Mouse (Mus musculus) kidney, postnatal 0 days (tissue): ENCODE measurements at regions not wholly inside any gene's neighbourhood (a gene's known extent, or its start where the extent isn't known, plus 50 kb on each side); places are given as distances from the start of the nearest gene placed in this dataset.

Experiments used
- ATAC-seq: fragments of 200-750 bp; cut with Nextera tagmentation; replicated peaks from 2 replicates; pipeline ENCODE4 v1.8.0; 2017; ENCODE audit warnings: low read depth, moderate number of reproducible peaks, moderate TSS enrichment, moderate library complexity; ENCODE audit not compliant: low FRiP score
- DNase-seq: peaks from one replicate; pipeline ENCODE4 v3.0.0-alpha.2; 2016; ENCODE audit warnings: low spot score
- H3K27ac ChIP-seq: fragments of 300-500 bp; sonication (generic); 2 replicates; pipeline ENCODE4 v1.5.1; 2014; ENCODE audit warnings: mild to moderate bottlenecking
- H3K27me3 ChIP-seq: fragments of 300-500 bp; sonication (generic); 2 replicates; pipeline ENCODE4 v1.6.1; 2014; ENCODE audit warnings: low read length, mixed read lengths; ENCODE audit not compliant: insufficient read depth
- H3K36me3 ChIP-seq: fragments of 300-500 bp; sonication (generic); 2 replicates; pipeline ENCODE4 v1.6.1; 2014; ENCODE audit warnings: low read length, mixed read lengths; ENCODE audit not compliant: insufficient read depth
- H3K4me1 ChIP-seq: fragments of 300-500 bp; sonication (generic); replicated peaks from 2 replicates; pipeline ENCODE4 v1.6.1; 2014; ENCODE audit warnings: antibody characterized with exemption, low read length, mixed read lengths; ENCODE audit not compliant: insufficient read depth
- H3K4me2 ChIP-seq: fragments of 300-500 bp; sonication (generic); 2 replicates; pipeline ENCODE4 v1.6.1; 2014; ENCODE audit warnings: mild to moderate bottlenecking, low read length, moderate library complexity, mixed read lengths
- H3K4me3 ChIP-seq: fragments of 300-500 bp; sonication (generic); replicated peaks from 2 replicates; pipeline ENCODE4 v1.5.1; 2014; ENCODE audit warnings: low read depth, low read length
- H3K9ac ChIP-seq: fragments of 300-500 bp; sonication (generic); 2 replicates; pipeline ENCODE4 v1.6.1; 2014; ENCODE audit warnings: low read depth, low read length
- H3K9me3 ChIP-seq: fragments of 300-500 bp; sonication (generic); replicated peaks from 2 replicates; pipeline ENCODE4 v1.6.1; 2016; ENCODE audit warnings: low read length, inconsistent platforms, mixed read lengths
- CTCF ChIP-seq: IDR thresholded peaks from 2 replicates; pipeline ENCODE4 v1.5.1; 2016; ENCODE audit warnings: antibody characterized with exemption, low read depth, mild to moderate bottlenecking, moderate library complexity
- WGBS: fragments of 180-500 bp; shearing (Covaris S2); extraction: QIAGEN DNeasy Blood & Tissue Kit; methylation state at CpG from one replicate; pipeline ENCODE4 v1.1.7; 2014; 5-methylcytosine and 5-hydroxymethylcytosine counted together

DNA sequence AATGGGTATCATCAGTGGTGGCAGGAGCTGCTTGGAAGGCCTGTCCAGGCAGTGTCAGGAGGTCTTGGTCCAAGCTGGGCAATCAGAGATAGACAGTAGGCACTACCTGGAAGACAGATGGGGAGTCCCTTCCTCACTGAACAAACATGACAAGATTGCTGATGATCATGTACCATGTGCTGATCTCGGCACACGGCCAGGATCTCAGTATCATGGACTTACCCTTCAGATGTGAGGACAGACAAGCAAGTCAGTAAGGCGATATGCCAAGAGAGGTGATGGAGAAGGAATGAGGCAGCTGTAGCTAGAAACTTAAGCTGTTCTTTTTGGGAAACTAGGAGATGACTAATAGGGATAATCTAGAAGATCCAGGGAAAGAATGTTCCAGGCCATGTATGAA, 238.2 kb downstream of the Rybp start:
- Histone ChIP-seq H3K9ac (no peak overlapping the region), H3K36me3 (no peaks in the 10 kb centered on the region), H3K27ac (no peak overlapping the region), H3K4me1 (0 out of 2 replicates have a peak, but pooled peaks cover 6% of the 10 kb centered on the region), H3K9me3 (no peaks in the 10 kb centered on the region), H3K4me3 (no peak overlapping the region), H3K27me3 (no peaks in the 10 kb centered on the region), H3K4me2 (no peak overlapping the region)
- TF ChIP-seq CTCF, result no peak
- 91% methylated on average over 3 of the region's 3 CpGs for WGBS
- DNase-seq, result no peak
- no peak for ATAC-seq

DNA sequence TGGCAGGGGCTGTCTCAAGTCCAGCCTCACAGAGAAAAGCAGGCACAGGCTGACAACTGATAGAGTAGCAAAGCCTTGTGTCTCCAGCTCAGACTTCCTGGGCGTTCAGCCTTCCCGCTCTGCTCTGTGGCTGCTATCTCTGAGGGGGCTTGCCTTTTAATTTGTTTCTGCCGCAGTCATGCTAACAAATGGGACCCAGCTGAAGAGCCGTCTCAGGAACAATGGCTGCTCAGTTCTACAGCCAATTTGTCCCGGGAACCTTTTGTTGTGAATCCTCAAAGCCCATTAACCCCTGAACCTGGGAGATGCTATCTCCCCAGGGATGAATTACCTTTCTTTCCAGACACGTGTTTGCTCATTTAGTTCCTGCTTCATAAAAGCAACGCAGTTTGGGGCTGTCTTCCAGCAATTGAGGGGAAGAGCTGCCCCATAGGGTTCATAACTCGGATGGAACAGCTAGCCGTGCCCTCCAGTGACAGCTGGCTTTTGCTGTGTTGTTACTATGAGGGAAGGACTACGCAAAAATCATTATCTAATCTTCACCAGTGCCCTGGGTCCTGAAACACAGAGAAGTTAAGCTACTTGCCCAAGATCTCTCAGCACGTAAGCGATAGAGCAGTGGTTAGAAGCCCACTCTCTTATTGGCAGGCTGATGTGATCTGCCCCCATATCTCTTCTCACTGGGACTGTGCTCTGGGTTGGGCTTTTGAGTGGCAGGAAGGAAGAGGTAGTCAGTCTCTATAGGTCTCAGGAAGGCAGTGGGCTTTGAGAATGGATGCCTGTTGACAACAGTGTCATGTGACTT, 240.9 kb downstream of the Rybp start:
- H3K4me3 ChIP-seq, result no peak overlapping the region
- 0 out of 2 replicates have a peak, but pooled peaks cover 6% of the 10 kb centered on the region for H3K4me1 ChIP-seq
- WGBS, result 29% methylated on average over 12 of the region's 12 CpGs
- H3K9ac ChIP-seq, result no peak overlapping the region
- H3K4me2 ChIP-seq, result no peak overlapping the region
- no peak overlapping the region for H3K27ac ChIP-seq
- ATAC-seq (no peak), DNase-seq (no peak)
- no peaks in the 10 kb centered on the region for H3K9me3 ChIP-seq
- H3K36me3 ChIP-seq, result no peaks in the 10 kb centered on the region
- no peak for TF ChIP-seq CTCF
- H3K27me3 ChIP-seq, result no peaks in the 10 kb centered on the region

DNA sequence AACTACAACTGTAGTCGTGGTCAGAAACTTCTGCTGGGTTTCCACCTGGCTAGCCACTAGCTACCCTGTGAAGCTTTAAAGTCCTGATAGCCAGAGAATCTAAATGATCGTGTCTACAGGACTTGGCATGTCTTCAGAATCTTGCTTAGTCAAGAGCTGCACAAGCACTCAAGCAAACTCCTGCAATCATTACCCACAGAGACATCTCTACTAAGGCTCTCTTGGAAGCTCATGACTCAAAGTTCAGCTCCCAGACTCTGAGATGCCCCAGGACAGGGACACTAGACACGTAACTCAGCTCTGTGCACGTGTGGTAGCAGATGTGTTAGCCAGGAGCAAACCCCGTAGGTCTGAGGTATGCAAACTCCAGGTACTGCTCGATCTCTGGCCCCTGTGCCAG, 242.2 kb downstream of the Rybp start:
- no peaks in the 10 kb centered on the region for H3K9me3 ChIP-seq
- no peak overlapping the region for H3K4me3 ChIP-seq
- no peak overlapping the region for H3K27ac ChIP-seq
- 77% methylated on average over 6 of the region's 6 CpGs for WGBS
- H3K27me3 ChIP-seq, result 0 out of 2 replicates have a peak, but pooled peaks cover 4% of the 10 kb centered on the region
- H3K4me2 ChIP-seq, result no peak overlapping the region
- H3K4me1 ChIP-seq, result 0 out of 2 replicates have a peak, but pooled peaks cover 6% of the 10 kb centered on the region
- no peaks in the 10 kb centered on the region for H3K36me3 ChIP-seq
- no peak for TF ChIP-seq CTCF
- ATAC-seq (peak; percentile 96), DNase-seq (no peak)
- H3K9ac ChIP-seq, result no peak overlapping the region

DNA sequence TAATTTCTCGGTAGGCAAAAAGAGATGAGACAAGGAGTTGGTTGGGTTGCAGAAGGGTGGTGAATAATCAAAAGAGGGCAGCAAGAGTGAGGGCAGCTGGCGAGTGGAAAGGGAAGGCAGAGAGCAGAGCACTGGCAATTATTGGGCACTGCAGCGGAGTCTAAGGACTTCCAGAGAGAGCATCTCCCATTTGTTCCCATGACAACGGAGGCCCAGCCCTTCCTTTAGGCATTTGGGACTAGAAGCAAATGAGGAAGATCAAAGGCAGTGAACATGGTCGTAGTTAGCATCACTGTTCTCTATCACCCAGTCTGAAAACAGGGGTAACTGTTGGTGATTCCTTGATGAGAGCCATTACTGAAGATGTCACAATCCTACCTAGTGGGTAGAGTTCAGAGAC, 246.1 kb downstream of the Rybp start:
- H3K4me3 ChIP-seq, result no peak overlapping the region
- H3K4me1 ChIP-seq, result 0 out of 2 replicates have a peak, but pooled peaks cover 3% of the 10 kb centered on the region
- ATAC-seq (no peak), DNase-seq (no peak)
- no peak overlapping the region for H3K9ac ChIP-seq
- 42% methylated on average over 5 of the region's 5 CpGs for WGBS
- H3K36me3 ChIP-seq, result no peaks in the 10 kb centered on the region
- H3K9me3 ChIP-seq, result no peaks in the 10 kb centered on the region
- 0 out of 2 replicates have a peak, but pooled peaks cover 4% of the 10 kb centered on the region for H3K27me3 ChIP-seq
- TF ChIP-seq CTCF, result no peak
- no peak overlapping the region for H3K4me2 ChIP-seq
- H3K27ac ChIP-seq, result no peak overlapping the region

DNA sequence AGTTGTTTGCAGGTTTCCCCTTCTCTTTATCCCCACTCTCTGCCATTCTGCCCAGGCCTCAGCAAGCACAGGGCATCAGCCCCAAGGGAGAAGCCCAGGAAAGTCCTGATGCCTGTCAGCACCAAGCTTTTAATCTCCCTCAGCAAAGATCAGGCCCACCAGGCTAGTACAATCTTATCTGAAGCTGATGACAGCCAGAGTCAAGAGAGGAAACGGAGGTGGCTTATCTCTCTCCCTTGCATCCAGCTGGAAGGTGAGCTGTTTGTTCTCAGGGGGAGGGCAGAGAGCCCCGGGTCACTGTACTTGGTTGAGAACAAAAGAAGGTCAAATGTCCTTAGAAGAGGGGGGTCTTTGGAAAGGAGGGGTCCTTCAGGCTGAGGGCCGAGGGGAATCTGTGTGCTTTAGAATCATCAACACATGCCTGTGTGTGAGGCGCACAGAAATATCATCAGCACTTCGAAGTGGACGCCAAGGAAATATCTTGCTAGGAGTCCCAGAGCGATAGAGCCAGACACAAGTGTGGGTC, 246.8 kb downstream of the Rybp start:
- no peak overlapping the region for H3K4me2 ChIP-seq
- TF ChIP-seq CTCF, result no peak
- H3K4me1 ChIP-seq, result no peaks in the 10 kb centered on the region
- H3K9me3 ChIP-seq, result no peaks in the 10 kb centered on the region
- no peaks in the 10 kb centered on the region for H3K36me3 ChIP-seq
- no peak overlapping the region for H3K27ac ChIP-seq
- WGBS, result 49% methylated on average over 7 of the region's 7 CpGs
- H3K27me3 ChIP-seq, result 0 out of 2 replicates have a peak, but pooled peaks cover 6% of the 10 kb centered on the region
- ATAC-seq (no peak), DNase-seq (no peak)
- H3K9ac ChIP-seq, result no peak overlapping the region
- no peak overlapping the region for H3K4me3 ChIP-seq

DNA sequence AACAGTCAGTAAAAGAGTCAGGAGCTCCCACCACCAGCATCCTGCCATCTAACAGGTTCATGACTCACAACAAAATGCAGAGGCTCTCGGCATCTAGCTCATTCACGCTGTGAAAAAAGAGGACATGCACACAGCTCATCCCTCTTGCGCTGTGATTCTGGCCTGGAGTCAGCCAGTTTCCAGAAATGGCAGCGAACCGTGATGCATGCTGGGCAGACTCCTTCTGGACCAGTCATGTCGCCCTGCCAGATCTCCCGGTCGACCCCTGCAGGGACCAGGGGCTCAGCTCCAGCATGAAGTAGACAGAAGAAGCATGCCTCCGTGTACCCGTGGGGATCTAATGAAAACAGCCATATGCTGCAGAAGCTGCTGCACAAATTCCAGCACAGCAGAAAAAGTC, 254.6 kb downstream of the Rybp start:
- no peak for TF ChIP-seq CTCF
- 72% methylated on average over 10 of the region's 10 CpGs for WGBS
- DNase-seq (no peak), ATAC-seq (no peak)
- Histone ChIP-seq H3K27me3 (0 out of 2 replicates have a peak, but pooled peaks cover 7% of the 10 kb centered on the region), H3K4me1 (no peaks in the 10 kb centered on the region), H3K36me3 (no peaks in the 10 kb centered on the region), H3K4me3 (no peak overlapping the region), H3K27ac (no peak overlapping the region), H3K4me2 (no peak overlapping the region), H3K9ac (no peak overlapping the region), H3K9me3 (no peaks in the 10 kb centered on the region)
